Mouse (Mus musculus): ENCODE measurements at regions not wholly inside any gene's neighbourhood (a gene's known extent, or its start where the extent isn't known, plus 50 kb on each side); places are given as distances from the start of the nearest gene placed in this dataset.

DNA sequence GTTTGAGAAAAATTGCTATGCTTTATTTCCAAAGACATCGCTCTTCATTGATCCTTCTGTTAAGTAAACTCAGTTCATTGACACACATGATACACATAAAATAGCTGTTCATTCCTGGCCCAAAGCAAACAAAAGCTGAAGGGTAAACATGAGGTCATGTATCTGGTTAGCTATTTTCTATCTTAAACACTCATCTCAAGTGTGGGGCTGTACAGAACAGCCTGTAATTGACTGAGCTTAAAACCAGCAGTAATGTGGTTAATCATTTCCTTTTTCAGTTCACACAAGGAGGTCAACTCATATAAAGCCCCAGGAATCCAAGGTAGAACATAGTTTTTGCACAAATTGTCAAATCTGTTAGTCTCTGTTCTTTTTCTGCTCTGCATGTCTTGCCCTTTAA, 94.5 kb downstream of the Cldn17 start:
- no peak for DNase-seq

GRCm38 (mm10) chr16:88408144-88408543, 98.6 kb downstream of the Cldn17 start:
- DNase-seq, result no peak

DNA sequence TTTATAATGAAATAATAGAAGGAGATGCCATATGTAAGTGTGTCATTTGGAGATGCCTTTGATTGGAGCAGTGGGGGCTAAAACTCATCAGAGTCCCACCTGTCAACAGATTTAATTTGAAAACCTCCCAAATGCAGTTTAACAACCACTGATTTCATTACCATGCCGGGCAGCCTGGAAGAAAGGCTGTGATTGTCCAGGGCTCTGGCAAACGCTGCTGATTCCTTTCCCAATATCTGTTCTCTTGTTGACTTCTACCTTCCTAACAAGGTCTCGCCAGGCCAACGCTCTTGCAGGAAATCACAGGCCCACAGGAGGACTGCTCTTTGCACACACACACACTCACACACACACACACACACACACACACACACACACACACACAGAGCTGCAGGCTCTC, 102.4 kb downstream of the Cldn17 start:
- DNase-seq, result no peak

DNA sequence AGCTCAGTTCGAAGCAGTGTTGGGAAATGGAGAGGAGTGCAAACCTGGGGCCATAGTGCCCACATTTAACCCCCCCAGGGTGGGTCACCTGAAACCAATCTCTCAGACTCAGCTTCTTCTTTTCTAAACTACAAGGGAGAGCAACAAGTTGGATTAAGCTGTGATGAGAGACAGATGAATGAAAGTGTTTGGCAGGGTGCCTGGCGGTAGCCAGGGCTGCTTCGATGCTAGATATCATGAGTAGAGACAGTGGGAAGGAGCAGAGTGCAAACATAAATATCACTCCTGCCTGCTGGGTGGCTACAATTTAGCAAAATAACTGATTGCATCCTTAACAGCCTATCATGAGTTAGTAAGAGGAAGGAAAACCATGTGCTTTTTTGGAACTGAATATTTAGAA, 106.9 kb downstream of the Cldn17 start:
- no peak for DNase-seq

GRCm38 (mm10) chr16:88392764-88393163, 102.7 kb upstream of the Grik1 start:
- DNase-seq, result no peak

GRCm38 (mm10) chr16:88381605-88382279, 91.7 kb upstream of the Grik1 start:
- no peak for DNase-seq

GRCm38 (mm10) chr16:88375622-88376021, 85.6 kb upstream of the Grik1 start:
- DNase-seq, result no peak

GRCm38 (mm10) chr16:88374612-88375011, 84.5 kb upstream of the Grik1 start:
- DNase-seq, result no peak

GRCm38 (mm10) chr16:88372034-88372433, 82.0 kb upstream of the Grik1 start:
- peak; percentile 31 for DNase-seq

- DNase-seq, result no peak
Observed at GRCm38 (mm10) chr16:88368146-88368545, 78.1 kb upstream of the Grik1 start.

- no peak for DNase-seq
Observed at GRCm38 (mm10) chr16:88367162-88367561, 77.1 kb upstream of the Grik1 start.

- DNase-seq, result no peak
Observed at GRCm38 (mm10) chr16:88360081-88360480, 70.0 kb upstream of the Grik1 start.

Data from thymus, postnatal 4 days (tissue).